Mouse (Mus musculus) limb, embryonic 12.5 days (tissue): ENCODE results near the gene Gm11027. TPM values are rescaled to one million over a fixed set of nuclear protein-coding genes. Genes with fewer than 3 reads are reported as not detected.

Experiments
- ATAC-seq: fragments of 200-750 bp; cut with Nextera tagmentation; 2 replicates; pipeline ENCODE4 v1.8.0; 2017; ENCODE audit warnings: low read depth, moderate TSS enrichment; ENCODE audit not compliant: insufficient number of reproducible peaks, insufficient read depth, low FRiP score, low TSS enrichment
- H3K27ac ChIP-seq: fragments of 300-500 bp; sonication (generic); 2 replicates; pipeline ENCODE4 v1.5.1; 2016; ENCODE audit warnings: mild to moderate bottlenecking, moderate library complexity
- H3K27me3 ChIP-seq: fragments of 300-500 bp; sonication (generic); 2 replicates; pipeline ENCODE4 v1.6.1; 2016; ENCODE audit warnings: mild to moderate bottlenecking, moderate library complexity
- H3K36me3 ChIP-seq: fragments of 300-500 bp; sonication (generic); 2 replicates; pipeline ENCODE4 v1.6.1; 2016; ENCODE audit warnings: mild to moderate bottlenecking, moderate library complexity
- H3K4me1 ChIP-seq: fragments of 300-500 bp; sonication (generic); replicated peaks from 2 replicates; pipeline ENCODE4 v1.6.1; 2016
- H3K4me2 ChIP-seq: fragments of 300-500 bp; sonication (generic); 2 replicates; pipeline ENCODE4 v1.6.1; 2016; ENCODE audit warnings: mild to moderate bottlenecking, moderate library complexity
- H3K4me3 ChIP-seq: fragments of 300-500 bp; sonication (generic); replicated peaks from 2 replicates; pipeline ENCODE4 v1.5.1; 2016; ENCODE audit warnings: mild to moderate bottlenecking
- H3K9ac ChIP-seq: fragments of 300-500 bp; sonication (generic); replicated peaks from 2 replicates; pipeline ENCODE4 v1.6.1; 2016; ENCODE audit warnings: mild to moderate bottlenecking, moderate library complexity
- H3K9me3 ChIP-seq: fragments of 300-500 bp; sonication (generic); 2 replicates; pipeline ENCODE4 v1.6.1; 2016; ENCODE audit warnings: mild to moderate bottlenecking, moderate library complexity
- WGBS: fragments of 180-500 bp; shearing (Covaris S2); methylation state at CpG from one replicate; pipeline ENCODE4 v1.1.7; 2016; 5-methylcytosine and 5-hydroxymethylcytosine counted together
- polyA plus RNA-seq: library from polyadenylated mRNA; unstranded; fragments of >200 nt; fragmentation: Nextera tagmentation; extraction: Ambion mirVana; gene quantifications from 2 replicates; pipeline ENCODE4 v1.2.1, GENCODE M21; 2016

Gm11027 gene
- polyA plus RNA-seq, 1 experiment from 2014 or later, result not detected

GRCm38 (mm10) chr12:116279181-116279580 lies 4.0 kb downstream of the Gm11027 start:
- Histone ChIP-seq H3K27ac (no peak overlapping the region), H3K9me3 (no peaks in the 10 kb centered on the region), H3K27me3 (no peaks in the 10 kb centered on the region), H3K9ac (no peak overlapping the region), H3K4me2 (no peak overlapping the region), H3K36me3 (no peaks in the 10 kb centered on the region), H3K4me3 (no peak overlapping the region), H3K4me1 (0 out of 2 replicates have a peak, but pooled peaks cover 6% of the 10 kb centered on the region)
- ATAC-seq, result no peak
- 93% methylated on average over 2 of the region's 2 CpGs for WGBS

- peak; percentile 16 for ATAC-seq
- H3K27ac ChIP-seq, result peak overlapping the region; percentile 97
- 0 out of 2 replicates have a peak, but pooled peaks cover 6% of the 10 kb centered on the region for H3K4me1 ChIP-seq
- H3K27me3 ChIP-seq, result no peaks in the 10 kb centered on the region
- H3K4me3 ChIP-seq, result peak overlapping the region; percentile 88
- WGBS, result 3% methylated on average over 7 of the region's 7 CpGs
- H3K9ac ChIP-seq, result peak overlapping the region; percentile 71
- H3K4me2 ChIP-seq, result peak overlapping the region; percentile 60
- no peaks in the 10 kb centered on the region for H3K36me3 ChIP-seq
- no peaks in the 10 kb centered on the region for H3K9me3 ChIP-seq
These were observed 5.0 kb downstream of the Gm11027 start for GRCm38 (mm10) chr12:116280149-116280652.

- Histone ChIP-seq H3K4me3 (peak within 1 kb of the TSS; percentile 88), H3K4me1 (0 out of 2 replicates have a peak, but pooled peaks cover 6% of the 10 kb centered on the region), H3K27ac (peak within 1 kb of the TSS; percentile 97), H3K9ac (peak within 1 kb of the TSS; percentile 94), H3K27me3 (no peaks in the 10 kb centered on the region), H3K9me3 (no peaks in the 10 kb centered on the region), H3K36me3 (no peaks in the 10 kb centered on the region), H3K4me2 (peak within 1 kb of the TSS; percentile 96)
- WGBS, result under 1% methylated on average over 67 of the region's 68 CpGs
- ATAC-seq, result peak; percentile 98
These were observed 5.6 kb downstream of the Gm11027 start, which contains the start of gene Esyt2 for GRCm38 (mm10) chr12:116280653-116281364. TSS of gene Esyt2 (plus strand) at chr12:116281196.

- ATAC-seq, result peak; percentile 75; the same call in 1 of the 2 replicates
- H3K9me3 ChIP-seq, result no peaks in the 10 kb centered on the region
- H3K36me3 ChIP-seq, result no peaks in the 10 kb centered on the region
- no peaks in the 10 kb centered on the region for H3K27me3 ChIP-seq
- peak overlapping the region; percentile 94 for H3K9ac ChIP-seq
- H3K4me3 ChIP-seq, result peak overlapping the region; percentile 88
- WGBS, result under 1% methylated on average over 55 of the region's 55 CpGs
- H3K4me2 ChIP-seq, result peak overlapping the region; percentile 96
- H3K4me1 ChIP-seq, result 0 out of 2 replicates have a peak, but pooled peaks cover 6% of the 10 kb centered on the region
- H3K27ac ChIP-seq, result peak overlapping the region; percentile 91
These were observed 6.5 kb downstream of the Gm11027 start for GRCm38 (mm10) chr12:116281427-116282281.

GRCm38 (mm10) chr12:116282856-116283255 lies 7.7 kb downstream of the Gm11027 start:
- Histone ChIP-seq H3K27me3 (no peaks in the 10 kb centered on the region), H3K9me3 (no peaks in the 10 kb centered on the region), H3K36me3 (no peaks in the 10 kb centered on the region), H3K4me3 (no peak overlapping the region), H3K4me2 (no peak overlapping the region), H3K4me1 (0 out of 2 replicates have a peak, but pooled peaks cover 6% of the 10 kb centered on the region), H3K9ac (no peak overlapping the region), H3K27ac (no peak overlapping the region)
- 84% methylated on average over 2 of the region's 2 CpGs for WGBS
- ATAC-seq, result no peak

- H3K9ac ChIP-seq, result no peak overlapping the region
- H3K36me3 ChIP-seq, result no peaks in the 10 kb centered on the region
- no peak for ATAC-seq
- no peaks in the 10 kb centered on the region for H3K27me3 ChIP-seq
- no peak overlapping the region for H3K27ac ChIP-seq
- H3K4me2 ChIP-seq, result no peak overlapping the region
- WGBS, result 93% methylated on average over 2 of the region's 2 CpGs
- 0 out of 2 replicates have a peak, but pooled peaks cover 6% of the 10 kb centered on the region for H3K4me1 ChIP-seq
- H3K4me3 ChIP-seq, result no peak overlapping the region
- no peaks in the 10 kb centered on the region for H3K9me3 ChIP-seq
These were observed 8.3 kb downstream of the Gm11027 start for GRCm38 (mm10) chr12:116283511-116283910.

- no peak overlapping the region for H3K9ac ChIP-seq
- H3K4me1 ChIP-seq, result no peaks in the 10 kb centered on the region
- H3K4me2 ChIP-seq, result no peak overlapping the region
- H3K36me3 ChIP-seq, result no peaks in the 10 kb centered on the region
- ATAC-seq, result no peak
- H3K27ac ChIP-seq, result no peak overlapping the region
- H3K4me3 ChIP-seq, result no peak overlapping the region
- 72% methylated on average over 2 of the region's 2 CpGs for WGBS
- no peaks in the 10 kb centered on the region for H3K27me3 ChIP-seq
- no peaks in the 10 kb centered on the region for H3K9me3 ChIP-seq
These were observed 18.0 kb downstream of the Gm11027 start for GRCm38 (mm10) chr12:116293185-116293584.

GRCm38 (mm10) chr12:116293599-116294292 lies 18.6 kb downstream of the Gm11027 start:
- no peaks in the 10 kb centered on the region for H3K36me3 ChIP-seq
- ATAC-seq, result no peak
- no peak overlapping the region for H3K9ac ChIP-seq
- no peak overlapping the region for H3K4me3 ChIP-seq
- H3K27ac ChIP-seq, result no peak overlapping the region
- no peaks in the 10 kb centered on the region for H3K27me3 ChIP-seq
- no peaks in the 10 kb centered on the region for H3K9me3 ChIP-seq
- no peaks in the 10 kb centered on the region for H3K4me1 ChIP-seq
- 76% methylated on average over 4 of the region's 4 CpGs for WGBS
- H3K4me2 ChIP-seq, result no peak overlapping the region

GRCm38 (mm10) chr12:116299906-116300305 lies 24.7 kb downstream of the Gm11027 start:
- Histone ChIP-seq H3K4me1 (no peaks in the 10 kb centered on the region), H3K9ac (no peak overlapping the region), H3K4me2 (no peak overlapping the region), H3K27ac (no peak overlapping the region), H3K4me3 (no peak overlapping the region), H3K36me3 (no peaks in the 10 kb centered on the region), H3K9me3 (no peaks in the 10 kb centered on the region), H3K27me3 (no peaks in the 10 kb centered on the region)
- WGBS, result 99% methylated on average over 2 of the region's 2 CpGs
- no peak for ATAC-seq

GRCm38 (mm10) chr12:116302181-116302580 lies 27.0 kb downstream of the Gm11027 start:
- no peak overlapping the region for H3K4me2 ChIP-seq
- no peak overlapping the region for H3K9ac ChIP-seq
- no peak overlapping the region for H3K27ac ChIP-seq
- no peaks in the 10 kb centered on the region for H3K9me3 ChIP-seq
- no peaks in the 10 kb centered on the region for H3K27me3 ChIP-seq
- H3K4me1 ChIP-seq, result no peaks in the 10 kb centered on the region
- no peak overlapping the region for H3K4me3 ChIP-seq
- H3K36me3 ChIP-seq, result no peaks in the 10 kb centered on the region
- ATAC-seq, result no peak

GRCm38 (mm10) chr12:116306042-116306441 lies 30.9 kb downstream of the Gm11027 start:
- Histone ChIP-seq H3K4me2 (no peak overlapping the region), H3K9ac (no peak overlapping the region), H3K27me3 (no peaks in the 10 kb centered on the region), H3K36me3 (no peaks in the 10 kb centered on the region), H3K4me3 (no peak overlapping the region), H3K27ac (no peak overlapping the region), H3K4me1 (no peaks in the 10 kb centered on the region), H3K9me3 (no peaks in the 10 kb centered on the region)
- WGBS, result 54% methylated on average over 1 of the region's 1 CpGs
- ATAC-seq, result no peak
